Mouse (Mus musculus) myocyte (in vitro differentiated cells): ENCODE results near the gene Bend4. TPM values are rescaled to one million over a fixed set of nuclear protein-coding genes. Genes with fewer than 3 reads are reported as not detected.

Source experiments
- H3K27me3 ChIP-seq: one replicate; pipeline ENCODE4 v1.6.1; 2011; ENCODE audit not compliant: control insufficient read depth, insufficient read depth, insufficient read length
- H3K36me3 ChIP-seq: one replicate; pipeline ENCODE4 v1.6.1; 2011; ENCODE audit not compliant: control insufficient read depth, insufficient read depth
- H3K4me2 ChIP-seq: one replicate; pipeline ENCODE4 v1.6.1; 2011; ENCODE audit warnings: low read depth, control low read depth
- H3K4me3 ChIP-seq: one replicate; pipeline ENCODE4 v1.5.1; 2011; ENCODE audit warnings: mild to moderate bottlenecking, control low read depth, moderate library complexity
- H3K79me2 ChIP-seq: one replicate; pipeline ENCODE4 v1.6.1; 2011; ENCODE audit not compliant: control insufficient read depth, insufficient read depth
- H3ac ChIP-seq: one replicate; pipeline ENCODE4 v1.6.1; 2011; ENCODE audit not compliant: control insufficient read depth, insufficient read length
- CEBPB ChIP-seq: IDR thresholded peaks from 2 replicates; pipeline ENCODE4 v1.6.1; 2011; ENCODE audit warnings: mild to moderate bottlenecking, moderate library complexity; ENCODE audit not compliant: poor library complexity, insufficient read depth, severe bottlenecking
- E2F4 ChIP-seq: IDR thresholded peaks from one replicate; pipeline ENCODE4 v1.6.1; 2011; ENCODE audit warnings: mild to moderate bottlenecking, control low read depth, moderate library complexity; ENCODE audit not compliant: insufficient read depth
- MAX ChIP-seq: IDR thresholded peaks from one replicate; pipeline ENCODE4 v1.6.1; 2011; ENCODE audit warnings: low read depth, mild to moderate bottlenecking, control low read depth
- MYOD1 ChIP-seq, 3 experiments: IDR thresholded peaks; one replicate each; pipeline ENCODE4 v1.6.1; 2011; ENCODE audit warnings: control low read depth in 2 of 3, low read depth in 2 of 3, mild to moderate bottlenecking in 2 of 3, moderate library complexity in 1 of 3; ENCODE audit not compliant: insufficient read length in 2 of 3, control insufficient read depth in 1 of 3
- MYOG ChIP-seq, 3 experiments: IDR thresholded peaks; one replicate each; pipeline ENCODE4 v1.6.1; 2011; ENCODE audit warnings: control low read depth in 2 of 3, low read depth in 2 of 3, mild to moderate bottlenecking in 2 of 3; ENCODE audit not compliant: insufficient read length in 2 of 3, control insufficient read depth in 1 of 3, insufficient read depth in 1 of 3
- POLR2A ChIP-seq: IDR thresholded peaks from one replicate; pipeline ENCODE4 v1.6.1; 2011; ENCODE audit warnings: low read depth, mild to moderate bottlenecking, control low read depth, moderate library complexity; ENCODE audit not compliant: insufficient read length
- POLR2AphosphoS2 ChIP-seq: IDR thresholded peaks from one replicate; pipeline ENCODE4 v1.6.1; 2011; ENCODE audit warnings: low read depth, control low read depth; ENCODE audit not compliant: insufficient read length
- REST ChIP-seq: IDR thresholded peaks from one replicate; pipeline ENCODE4 v1.6.1; 2011; ENCODE audit warnings: mild to moderate bottlenecking, control low read depth, moderate library complexity; ENCODE audit not compliant: insufficient read depth, insufficient read length
- SRF ChIP-seq: IDR thresholded peaks from one replicate; pipeline ENCODE4 v1.6.1; 2011; ENCODE audit warnings: low read depth; ENCODE audit not compliant: control insufficient read depth, insufficient read length
- TCF12 ChIP-seq: IDR thresholded peaks from one replicate; pipeline ENCODE4 v1.6.1; 2011; ENCODE audit warnings: mild to moderate bottlenecking, control low read depth; ENCODE audit not compliant: poor library complexity, insufficient read depth, severe bottlenecking
- TCF3 ChIP-seq: IDR thresholded peaks from one replicate; pipeline ENCODE4 v1.6.1; 2011; ENCODE audit warnings: low read depth, control low read depth; ENCODE audit not compliant: insufficient read length
- USF1 ChIP-seq: IDR thresholded peaks from one replicate; pipeline ENCODE4 v1.6.1; 2011; ENCODE audit warnings: low read depth, mild to moderate bottlenecking, control low read depth, moderate library complexity
- polyA plus RNA-seq: library from polyadenylated mRNA; unstranded; fragments of >200 nt; fragmentation: generic; extraction: Trizol; gene quantifications from one replicate; pipeline ENCODE4 v1.2.1, GENCODE M21; 2012; ENCODE audit warnings: missing spikeins

Gene Bend4
- polyA plus RNA-seq, 1 experiment, result not detected

DNA sequence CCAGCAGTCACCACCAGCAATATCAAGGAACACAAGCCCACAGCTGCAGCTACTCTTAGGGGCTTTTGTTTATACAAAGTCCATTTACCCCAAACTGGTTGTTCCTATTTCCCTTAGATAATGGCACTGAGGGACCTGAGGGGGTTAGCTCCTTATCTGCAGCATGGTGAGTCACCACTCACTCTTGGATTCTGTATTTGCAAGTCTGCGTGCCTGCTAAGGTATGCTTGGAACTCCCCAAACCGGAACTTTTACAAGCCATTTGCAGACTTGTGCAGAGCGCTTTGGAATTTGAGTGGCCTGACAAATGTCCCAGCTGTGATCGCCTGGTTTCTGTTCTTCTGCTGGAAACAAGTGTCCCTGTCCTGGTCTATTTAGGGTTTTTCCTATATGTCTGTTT is 17.7 kb downstream of the Bend4 start:
- TF ChIP-seq MAX (no peak), TCF12 (no peak), E2F4 (no peak), SRF (no peak), MYOD1 (IDR thresholded peaks at IDR 0.05; ENCODE audit: control insufficient read depth in 1 of 3, insufficient read length in 2 of 3, low read depth in 2 of 3) (no peak), POLR2AphosphoS2 (no peak), POLR2A (no peak), MYOG (IDR thresholded peaks at IDR 0.05; ENCODE audit: control insufficient read depth in 1 of 3, insufficient read depth in 1 of 3, insufficient read length in 2 of 3, low read depth in 2 of 3) (no peak), REST (no peak), TCF3 (no peak), CEBPB (no peak)
- Histone ChIP-seq H3K4me3 (no peak overlapping the region), H3K36me3 (no peaks in the 10 kb centered on the region), H3K27me3 (no peaks in the 10 kb centered on the region), H3K4me2 (no peak overlapping the region), H3K79me2 (no peaks in the 10 kb centered on the region), H3ac (no peak overlapping the region)

- Histone ChIP-seq H3K27me3 (no peaks in the 10 kb centered on the region), H3K79me2 (no peaks in the 10 kb centered on the region), H3K4me3 (no peak overlapping the region), H3ac (no peak overlapping the region), H3K4me2 (no peak overlapping the region), H3K36me3 (no peaks in the 10 kb centered on the region)
- no peak for TF ChIP-seq MAX
- TF ChIP-seq MYOG (IDR thresholded peaks at IDR 0.05; ENCODE audit: control insufficient read depth in 1 of 3, insufficient read depth in 1 of 3, insufficient read length in 2 of 3, low read depth in 2 of 3), result no peak
- TF ChIP-seq E2F4, result no peak
- TF ChIP-seq CEBPB, result no peak
- TF ChIP-seq TCF12, result no peak
Observed at GRCm38 (mm10) chr5:67408391-67408790, 19.7 kb downstream of the Bend4 start.

GRCm38 (mm10) chr5:67404919-67405318 is 23.2 kb downstream of the Bend4 start:
- Histone ChIP-seq H3ac (no peak overlapping the region), H3K36me3 (no peaks in the 10 kb centered on the region)
- TF ChIP-seq CEBPB (no peak), POLR2A (no peak), TCF3 (no peak), REST (no peak), USF1 (no peak), POLR2AphosphoS2 (no peak), SRF (no peak), E2F4 (no peak), MYOG (IDR thresholded peaks at IDR 0.05; ENCODE audit: control insufficient read depth in 1 of 3, insufficient read depth in 1 of 3, insufficient read length in 2 of 3, low read depth in 2 of 3) (no peak), TCF12 (no peak), MAX (no peak), MYOD1 (IDR thresholded peaks at IDR 0.05; ENCODE audit: control insufficient read depth in 1 of 3, insufficient read length in 2 of 3, low read depth in 2 of 3) (no peak)

DNA sequence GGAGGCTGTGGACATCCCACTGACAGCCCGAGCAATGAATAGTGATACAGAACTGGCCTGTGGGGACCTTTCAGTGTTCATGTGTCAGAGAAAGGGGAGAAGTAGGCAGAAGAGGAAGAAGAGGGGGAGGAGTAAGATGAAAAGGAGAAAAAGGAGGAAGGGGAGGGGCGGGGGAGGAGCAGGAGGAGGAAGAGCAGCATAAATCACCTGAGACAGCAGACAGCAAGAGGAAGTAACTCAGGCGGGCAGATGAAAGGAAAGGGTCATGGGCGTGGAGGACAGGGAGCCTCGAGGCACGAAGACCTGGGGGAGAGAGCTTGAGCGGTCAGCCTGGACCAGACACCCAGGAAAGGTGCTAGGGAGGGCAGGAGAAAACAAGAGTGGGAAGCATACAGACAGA is 23.7 kb downstream of the Bend4 start:
- Histone ChIP-seq H3K27me3 (no peaks in the 10 kb centered on the region), H3K4me3 (no peak overlapping the region), H3K79me2 (no peaks in the 10 kb centered on the region), H3ac (no peak overlapping the region), H3K36me3 (no peaks in the 10 kb centered on the region), H3K4me2 (no peak overlapping the region)
- TF ChIP-seq MYOD1 (IDR thresholded peaks at IDR 0.05; ENCODE audit: control insufficient read depth in 1 of 3, insufficient read length in 2 of 3, low read depth in 2 of 3) (no peak), SRF (no peak), TCF12 (no peak), MYOG (IDR thresholded peaks at IDR 0.05; ENCODE audit: control insufficient read depth in 1 of 3, insufficient read depth in 1 of 3, insufficient read length in 2 of 3, low read depth in 2 of 3) (no peak), POLR2AphosphoS2 (no peak), USF1 (no peak), CEBPB (no peak), MAX (no peak), POLR2A (no peak), E2F4 (no peak), TCF3 (no peak), REST (no peak)

More at GRCm38 (mm10) chr5:67404919-67405318, 23.2 kb downstream of the Bend4 start:
- Histone ChIP-seq H3K27me3 (no peaks in the 10 kb centered on the region), H3K4me2 (no peak overlapping the region), H3K79me2 (no peaks in the 10 kb centered on the region), H3K4me3 (no peak overlapping the region)

GRCm38 (mm10) chr5:67401612-67402011 is 26.5 kb downstream of the Bend4 start:
- no peak overlapping the region for H3K4me3 ChIP-seq

More at GRCm38 (mm10) chr5:67401612-67402011, 26.5 kb downstream of the Bend4 start:
- Histone ChIP-seq H3K36me3 (no peaks in the 10 kb centered on the region), H3ac (no peak overlapping the region), H3K27me3 (no peaks in the 10 kb centered on the region), H3K4me2 (no peak overlapping the region), H3K79me2 (no peaks in the 10 kb centered on the region)
- TF ChIP-seq TCF12, result no peak
